Mouse (Mus musculus): Measurements from ENCODE around the gene Mob3b. TPM values are rescaled to one million over a fixed set of nuclear protein-coding genes. Genes with fewer than 3 reads are reported as not detected.
"Not testable (repeated sequence)": the region's sequence is repeated elsewhere in the genome, so short reads cannot be mapped to it uniquely, and the experiment has no call there.

Gene Mob3b
- polyA plus RNA-seq, 1 experiment: 6.5 TPM

GRCm38 (mm10) chr4:34908127-34908526 lies 249.2 kb downstream of the Mob3b start:
- Histone ChIP-seq H3K27ac (ENCODE audit: insufficient read depth, low read length) (0 out of 2 replicates have a peak overlapping the region, but pooled peaks have one; percentile 20), H3K4me3 (ENCODE audit: low read depth, low read length) (no peak overlapping the region), H3K27me3 (ENCODE audit: control insufficient read depth, insufficient read depth, low read length, poor library complexity, severe bottlenecking) (no peaks in the 10 kb centered on the region), H3K9me3 (replicated peaks; ENCODE audit: control insufficient read depth, insufficient read depth, low read length, poor library complexity, severe bottlenecking) (no peaks in the 10 kb centered on the region), H3K9ac (ENCODE audit: low read depth, poor library complexity, severe bottlenecking) (no peak overlapping the region), H3K4me1 (ENCODE audit: control insufficient read depth, insufficient read depth, low read length) (peaks cover 3% of the 10 kb centered on the region), H3K36me3 (ENCODE audit: control insufficient read depth, insufficient read depth, low read length, poor library complexity, severe bottlenecking) (no peaks in the 10 kb centered on the region)
- TF ChIP-seq POLR2A (IDR thresholded peaks at IDR 0.05; ENCODE audit: insufficient read depth, low read length) (no peak), CTCF (IDR thresholded peaks at IDR 0.05; ENCODE audit: low read depth, low read length) (no peak), EP300 (IDR thresholded peaks at IDR 0.05; ENCODE audit: insufficient read depth, low read depth, low read length) (no peak)

GRCm38 (mm10) chr4:34907026-34907425 lies 250.3 kb downstream of the Mob3b start:
- peak overlapping the region; percentile 63; the same call in 1 of the 2 replicates for H3K27ac ChIP-seq (ENCODE audit: insufficient read depth, low read length)
- no peaks in the 10 kb centered on the region for H3K9me3 ChIP-seq (replicated peaks; ENCODE audit: control insufficient read depth, insufficient read depth, low read length, poor library complexity, severe bottlenecking)
- H3K9ac ChIP-seq (ENCODE audit: low read depth, poor library complexity, severe bottlenecking): peak overlapping the region; percentile 11
- H3K4me3 ChIP-seq (ENCODE audit: low read depth, low read length): peak overlapping the region; percentile 12; the same call in 1 of the 2 replicates
- H3K27me3 ChIP-seq (ENCODE audit: control insufficient read depth, insufficient read depth, low read length, poor library complexity, severe bottlenecking): no peaks in the 10 kb centered on the region
- H3K4me1 ChIP-seq (ENCODE audit: control insufficient read depth, insufficient read depth, low read length): peaks cover 3% of the 10 kb centered on the region
- H3K36me3 ChIP-seq (ENCODE audit: control insufficient read depth, insufficient read depth, low read length, poor library complexity, severe bottlenecking): no peaks in the 10 kb centered on the region
- TF ChIP-seq CTCF (IDR thresholded peaks at IDR 0.05; ENCODE audit: low read depth, low read length) (no peak), EP300 (IDR thresholded peaks at IDR 0.05; ENCODE audit: insufficient read depth, low read depth, low read length) (no peak), POLR2A (IDR thresholded peaks at IDR 0.05; ENCODE audit: insufficient read depth, low read length) (no peak)

- TF ChIP-seq EP300 (IDR thresholded peaks at IDR 0.05; ENCODE audit: insufficient read depth, low read depth, low read length): peak; percentile 80
- TF ChIP-seq POLR2A (IDR thresholded peaks at IDR 0.05; ENCODE audit: insufficient read depth, low read length): no peak
- H3K9me3 ChIP-seq (replicated peaks; ENCODE audit: control insufficient read depth, insufficient read depth, low read length, poor library complexity, severe bottlenecking): no peaks in the 10 kb centered on the region
- peak overlapping the region; percentile 70 for H3K27ac ChIP-seq (ENCODE audit: insufficient read depth, low read length)
- H3K36me3 ChIP-seq (ENCODE audit: control insufficient read depth, insufficient read depth, low read length, poor library complexity, severe bottlenecking): no peaks in the 10 kb centered on the region
- H3K4me1 ChIP-seq (ENCODE audit: control insufficient read depth, insufficient read depth, low read length): peaks cover 3% of the 10 kb centered on the region
- no peak overlapping the region for H3K9ac ChIP-seq (ENCODE audit: low read depth, poor library complexity, severe bottlenecking)
- no peak overlapping the region for H3K4me3 ChIP-seq (ENCODE audit: low read depth, low read length)
- no peaks in the 10 kb centered on the region for H3K27me3 ChIP-seq (ENCODE audit: control insufficient read depth, insufficient read depth, low read length, poor library complexity, severe bottlenecking)
These were observed 251.1 kb downstream of the Mob3b start for GRCm38 (mm10) chr4:34906151-34906550.

GRCm38 (mm10) chr4:34905396-34905795 lies 251.9 kb downstream of the Mob3b start:
- no peaks in the 10 kb centered on the region for H3K36me3 ChIP-seq (ENCODE audit: control insufficient read depth, insufficient read depth, low read length, poor library complexity, severe bottlenecking)
- peaks cover 3% of the 10 kb centered on the region for H3K4me1 ChIP-seq (ENCODE audit: control insufficient read depth, insufficient read depth, low read length)
- TF ChIP-seq EP300 (IDR thresholded peaks at IDR 0.05; ENCODE audit: insufficient read depth, low read depth, low read length) (0 out of 2 replicates have a peak, but pooled peaks have one; percentile 31), POLR2A (IDR thresholded peaks at IDR 0.05; ENCODE audit: insufficient read depth, low read length) (no peak), CTCF (IDR thresholded peaks at IDR 0.05; ENCODE audit: low read depth, low read length) (peak; percentile 77)
- H3K27me3 ChIP-seq (ENCODE audit: control insufficient read depth, insufficient read depth, low read length, poor library complexity, severe bottlenecking): no peaks in the 10 kb centered on the region
- H3K9ac ChIP-seq (ENCODE audit: low read depth, poor library complexity, severe bottlenecking): no peak overlapping the region
- H3K27ac ChIP-seq (ENCODE audit: insufficient read depth, low read length): no peak overlapping the region
- no peak overlapping the region for H3K4me3 ChIP-seq (ENCODE audit: low read depth, low read length)
- no peaks in the 10 kb centered on the region for H3K9me3 ChIP-seq (replicated peaks; ENCODE audit: control insufficient read depth, insufficient read depth, low read length, poor library complexity, severe bottlenecking)

GRCm38 (mm10) chr4:34901582-34901981 lies 255.7 kb downstream of the Mob3b start:
- H3K36me3 ChIP-seq (ENCODE audit: control insufficient read depth, insufficient read depth, low read length, poor library complexity, severe bottlenecking); H3K4me3 ChIP-seq (ENCODE audit: low read depth, low read length); H3K27me3 ChIP-seq (ENCODE audit: control insufficient read depth, insufficient read depth, low read length, poor library complexity, severe bottlenecking); H3K9me3 ChIP-seq (replicated peaks; ENCODE audit: control insufficient read depth, insufficient read depth, low read length, poor library complexity, severe bottlenecking); H3K27ac ChIP-seq (ENCODE audit: insufficient read depth, low read length); H3K9ac ChIP-seq (ENCODE audit: low read depth, poor library complexity, severe bottlenecking); H3K4me1 ChIP-seq (ENCODE audit: control insufficient read depth, insufficient read depth, low read length): not testable (repeated sequence)

GRCm38 (mm10) chr4:34901166-34901565 lies 256.1 kb downstream of the Mob3b start:
- Histone ChIP-seq H3K4me3 (ENCODE audit: low read depth, low read length) (no peak overlapping the region), H3K9ac (ENCODE audit: low read depth, poor library complexity, severe bottlenecking) (no peak overlapping the region), H3K27ac (ENCODE audit: insufficient read depth, low read length) (no peak overlapping the region), H3K4me1 (ENCODE audit: control insufficient read depth, insufficient read depth, low read length) (peaks cover 2% of the 10 kb centered on the region), H3K9me3 (replicated peaks; ENCODE audit: control insufficient read depth, insufficient read depth, low read length, poor library complexity, severe bottlenecking) (no peaks in the 10 kb centered on the region), H3K27me3 (ENCODE audit: control insufficient read depth, insufficient read depth, low read length, poor library complexity, severe bottlenecking) (no peaks in the 10 kb centered on the region), H3K36me3 (ENCODE audit: control insufficient read depth, insufficient read depth, low read length, poor library complexity, severe bottlenecking) (no peaks in the 10 kb centered on the region)
- TF ChIP-seq POLR2A (IDR thresholded peaks at IDR 0.05; ENCODE audit: insufficient read depth, low read length) (no peak), CTCF (IDR thresholded peaks at IDR 0.05; ENCODE audit: low read depth, low read length) (no peak), EP300 (IDR thresholded peaks at IDR 0.05; ENCODE audit: insufficient read depth, low read depth, low read length) (no peak)

All from ES-Bruce4 (cell line).